Mouse (Mus musculus): ENCODE data around the gene Blnk.
A peak's percentile ranks its signal among the peaks of the same experiment; 100 is the strongest.

Blnk gene

GRCm38 (mm10) chr19:40962988-40963387, 31.3 kb downstream of the Blnk start:
- peak; percentile 87 for DNase-seq

- DNase-seq: no peak
Observed at GRCm38 (mm10) chr19:40958981-40959380, 35.4 kb downstream of the Blnk start.

DNA sequence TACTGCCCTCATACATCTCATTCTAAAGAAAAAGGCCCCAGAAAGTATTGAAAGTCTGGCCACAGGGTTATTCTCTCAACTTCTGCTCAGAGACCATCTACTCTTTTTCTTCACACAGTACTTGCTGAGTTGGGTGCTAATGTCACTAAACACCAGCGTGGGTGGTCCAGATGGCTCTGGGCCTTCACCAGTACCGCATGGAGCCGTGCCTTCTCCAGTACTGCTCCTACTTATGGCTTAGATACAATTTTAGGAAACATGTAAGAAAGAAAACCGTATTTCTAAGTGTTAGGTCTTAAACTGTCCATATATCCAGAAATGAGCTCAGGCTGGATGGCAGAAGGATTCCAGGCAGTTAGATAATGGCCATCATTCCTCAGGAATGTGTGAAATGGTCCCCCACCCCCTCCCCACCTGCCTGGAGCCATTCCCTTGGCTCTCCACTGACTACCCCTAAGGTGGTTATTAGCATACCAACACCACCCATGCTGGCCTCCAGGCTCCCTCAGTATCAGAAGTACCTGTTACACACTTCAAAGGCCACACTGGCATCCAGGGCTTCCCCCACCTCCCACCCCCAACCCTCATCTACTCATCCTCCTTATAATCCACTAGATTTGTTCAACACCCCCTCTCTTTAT, 47.3 kb downstream of the Blnk start:
- no peak for DNase-seq

DNA sequence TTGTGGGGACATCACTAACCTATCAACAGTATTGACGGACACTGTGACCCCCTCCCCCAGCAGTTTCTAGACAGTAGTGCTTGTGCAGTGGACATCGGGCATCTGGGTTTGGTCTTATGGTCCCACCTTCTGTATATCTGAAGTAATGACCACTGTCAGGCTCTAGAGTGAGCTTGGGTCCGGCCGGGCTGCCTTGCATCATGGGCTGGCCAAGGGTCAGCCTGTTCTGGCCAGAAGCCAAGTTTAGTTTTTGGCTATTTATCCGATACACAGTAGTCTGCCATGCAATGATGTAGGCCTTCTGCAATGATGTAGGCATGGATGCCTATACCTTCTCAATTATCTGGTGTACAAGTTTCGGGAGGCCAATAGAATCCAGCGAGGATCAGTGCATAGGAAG, 50.8 kb downstream of the Blnk start:
- no peak for DNase-seq

- DNase-seq: peak; percentile 74
Observed at GRCm38 (mm10) chr19:40936038-40936437, 58.3 kb downstream of the Blnk start.

DNA sequence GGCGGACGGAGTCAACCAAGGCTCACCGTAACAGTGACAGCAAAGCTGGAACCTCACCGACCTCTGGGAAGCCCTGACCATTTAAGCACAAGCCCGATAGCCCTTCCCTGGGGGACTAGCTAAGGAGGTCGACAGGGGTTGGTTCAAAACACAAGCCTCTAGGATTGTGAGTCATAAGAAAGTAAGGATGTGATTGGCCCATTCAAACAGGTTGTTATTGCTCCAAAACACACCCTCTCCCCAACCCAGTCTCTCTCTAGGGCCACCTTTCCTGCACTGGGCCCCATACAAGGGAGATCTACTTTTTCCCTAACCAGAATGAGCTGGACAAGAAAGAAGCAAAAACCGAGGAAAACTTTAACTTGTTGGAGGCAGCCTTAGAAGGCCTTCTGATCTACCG, 59.0 kb downstream of the Blnk start:
- DNase-seq: peak; percentile 9

GRCm38 (mm10) chr19:40931581-40932369, 62.6 kb downstream of the Blnk start:
- no peak for DNase-seq

- DNase-seq: no peak
Observed at GRCm38 (mm10) chr19:40895393-40895703, 99.0 kb downstream of the Blnk start.

DNA sequence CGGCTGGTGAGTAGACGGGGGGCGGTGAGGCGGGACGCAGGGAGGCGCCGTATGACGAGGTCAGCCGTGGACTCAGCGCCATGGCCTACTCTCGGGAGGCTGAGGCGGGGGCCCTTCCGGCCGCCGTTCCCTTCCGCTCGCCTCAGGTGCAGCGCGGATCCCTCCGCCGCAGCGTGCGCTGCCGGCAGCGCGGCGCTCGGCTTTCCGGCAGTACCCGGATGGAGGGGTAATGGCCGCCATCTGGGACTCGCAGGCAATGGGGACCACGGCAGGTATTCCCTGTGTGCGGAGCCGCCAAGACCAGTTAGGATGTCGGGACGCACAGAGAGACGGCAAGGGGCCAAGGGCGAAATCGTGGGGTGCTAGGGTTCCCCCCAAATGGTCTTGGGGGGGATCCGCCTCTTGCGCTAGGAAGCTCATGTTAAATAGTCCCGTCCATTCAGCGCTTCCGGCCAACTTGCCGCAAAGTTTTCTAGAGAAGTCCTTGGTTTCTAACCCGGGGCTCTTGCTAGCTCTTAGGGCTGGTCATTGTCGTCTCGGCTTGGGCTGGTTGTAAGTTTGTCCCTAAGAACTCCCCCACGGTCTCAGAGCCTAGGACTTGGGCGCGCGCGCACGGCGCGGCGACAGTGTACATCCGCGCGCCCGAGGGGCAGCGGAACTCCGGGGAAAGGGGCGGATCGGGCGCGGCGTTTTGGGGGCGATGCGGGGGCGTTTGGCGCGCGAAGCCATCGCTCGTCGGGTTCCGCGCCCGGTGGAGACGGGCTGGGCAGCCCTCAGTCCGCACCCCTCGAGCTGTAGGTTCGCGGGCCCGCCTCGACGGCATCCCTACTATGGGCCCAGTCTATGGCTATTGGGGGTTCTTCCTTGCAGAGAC, 99.6 kb downstream of the Blnk start, which contains the start of gene Zfp518a:
TSS of gene Zfp518a (plus strand) at position 187 of the 874 bp plus-strand sequence.
- DNase-seq: peak; percentile 89

DNA sequence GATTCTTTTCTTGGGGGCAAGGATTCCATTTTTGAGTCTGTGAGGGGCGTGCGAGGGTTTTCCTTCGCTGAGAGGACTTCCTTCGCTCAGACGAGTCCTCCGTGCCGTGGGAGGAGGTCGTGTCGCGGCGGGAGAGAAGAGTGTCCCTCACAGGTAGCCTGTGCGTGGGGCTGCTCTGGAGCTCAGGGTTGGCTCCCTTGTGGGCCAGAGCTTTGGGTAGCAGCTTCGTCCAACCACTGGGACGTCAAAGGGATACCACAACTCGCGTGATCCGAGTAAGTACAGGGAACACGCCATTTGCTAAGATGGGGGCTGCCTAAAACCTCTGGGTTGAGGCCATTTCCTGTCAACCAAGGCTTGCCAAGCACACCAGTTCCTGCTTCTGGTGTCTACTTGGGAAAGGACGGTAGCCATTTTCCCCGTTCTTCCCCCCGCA, 100.2 kb downstream of the Blnk start:
- DNase-seq: no peak

DNA sequence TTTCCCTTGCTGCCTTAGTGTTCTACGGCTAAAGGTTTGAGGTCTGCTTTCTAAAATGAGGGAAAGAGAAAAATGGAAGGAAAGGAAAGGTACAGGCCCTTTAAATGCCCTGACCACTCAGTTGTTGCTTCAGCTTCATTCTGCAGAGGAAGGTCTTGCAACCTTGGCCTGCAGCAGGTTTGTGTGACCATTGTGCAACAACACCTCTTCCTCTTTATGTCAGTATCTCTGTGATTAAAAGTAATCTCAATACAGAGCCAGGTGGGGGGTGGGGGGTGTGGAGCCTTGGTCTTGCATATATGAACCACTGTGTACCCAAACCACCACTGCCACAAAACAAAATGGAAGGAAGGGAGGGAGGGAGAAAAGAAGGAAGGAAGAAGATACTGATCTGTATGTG, 105.4 kb downstream of the Blnk start:
- no peak for DNase-seq

GRCm38 (mm10) chr19:40881700-40882099, 112.6 kb downstream of the Blnk start:
- DNase-seq: no peak
